Mouse (Mus musculus) heart, postnatal 0 days (tissue): Measurements from ENCODE around the gene Bcdin3d.

ENCODE experiments used
- CTCF ChIP-seq: IDR thresholded peaks from 2 replicates; pipeline ENCODE4 v1.5.1; 2016; ENCODE audit warnings: antibody characterized with exemption, control low read depth, low read depth
- EP300 ChIP-seq: IDR thresholded peaks from 2 replicates; pipeline ENCODE4 v1.6.1; 2016; ENCODE audit warnings: antibody characterized with exemption, low read depth

DNA sequence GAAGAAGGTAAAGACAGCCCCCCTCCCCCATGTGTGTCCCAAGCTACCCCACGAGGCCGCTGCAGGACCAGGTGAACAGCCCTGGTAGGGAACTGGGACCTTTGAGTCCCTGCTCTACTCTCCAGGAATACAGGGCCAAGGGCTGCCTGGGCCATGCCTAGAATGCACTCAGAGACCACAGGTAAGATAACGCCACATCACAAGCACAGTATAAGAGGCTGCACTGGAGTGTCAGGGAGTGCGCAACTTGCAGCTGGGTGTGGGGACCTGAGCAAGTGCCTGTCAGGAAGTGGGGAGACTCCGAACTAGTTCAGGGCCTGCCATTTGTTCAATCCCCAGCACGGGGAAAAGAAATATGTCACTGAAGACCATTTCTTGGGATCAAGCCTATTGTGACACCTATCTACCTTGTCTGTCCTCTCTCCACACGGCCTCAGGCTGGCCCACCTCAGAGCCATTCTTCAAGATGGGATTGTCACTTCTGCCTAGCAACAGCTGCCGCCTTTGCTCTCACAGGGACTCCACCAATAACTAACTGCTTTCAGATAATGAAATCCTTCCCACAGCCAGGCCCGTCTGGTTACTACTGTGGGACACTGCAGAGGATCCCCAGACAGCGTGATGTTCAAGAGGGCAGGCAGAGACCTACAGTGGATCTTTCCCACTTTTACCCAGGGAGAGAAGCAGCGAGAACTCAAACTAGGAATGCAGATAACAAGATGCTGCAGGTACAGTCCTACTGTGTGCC lies 21.2 kb downstream of the Bcdin3d start:
- TF ChIP-seq CTCF (no peak), EP300 (no peak)
